Mouse (Mus musculus) forebrain, embryonic 13.5 days (tissue): ENCODE measurements around the gene Tet2. TPM values are rescaled to one million over a fixed set of nuclear protein-coding genes. Genes with fewer than 3 reads are reported as not detected.

Experiments
- ATAC-seq: fragments of 200-750 bp; cut with Nextera tagmentation; 2 replicates; pipeline ENCODE4 v1.8.0; 2017
- H3K27ac ChIP-seq: fragments of 300-500 bp; sonication (generic); 2 replicates; pipeline ENCODE4 v1.5.1; 2015; ENCODE audit warnings: inconsistent platforms, mild to moderate bottlenecking, moderate library complexity
- H3K27me3 ChIP-seq: fragments of 300-500 bp; sonication (generic); 2 replicates; pipeline ENCODE4 v1.6.1; 2015; ENCODE audit warnings: mild to moderate bottlenecking, inconsistent platforms
- H3K36me3 ChIP-seq: fragments of 300-500 bp; sonication (generic); 2 replicates; pipeline ENCODE4 v1.6.1; 2015; ENCODE audit warnings: mild to moderate bottlenecking, inconsistent platforms; ENCODE audit not compliant: poor library complexity, severe bottlenecking
- H3K4me1 ChIP-seq: fragments of 300-500 bp; sonication (generic); 2 replicates; pipeline ENCODE4 v1.6.1; 2015; ENCODE audit warnings: inconsistent platforms
- H3K4me2 ChIP-seq: fragments of 300-500 bp; sonication (generic); 2 replicates; pipeline ENCODE4 v1.6.1; 2015; ENCODE audit warnings: inconsistent platforms, mild to moderate bottlenecking, moderate library complexity
- H3K4me3 ChIP-seq: fragments of 300-500 bp; sonication (generic); 2 replicates; pipeline ENCODE4 v1.5.1; 2015; ENCODE audit warnings: mild to moderate bottlenecking, inconsistent platforms
- H3K9ac ChIP-seq: fragments of 300-500 bp; sonication (generic); 2 replicates; pipeline ENCODE4 v1.6.1; 2015; ENCODE audit warnings: mild to moderate bottlenecking, inconsistent platforms
- H3K9me3 ChIP-seq: fragments of 300-500 bp; sonication (generic); replicated peaks from 2 replicates; pipeline ENCODE4 v1.6.1; 2016; ENCODE audit warnings: inconsistent platforms
- WGBS: fragments of 180-500 bp; shearing (Covaris S2); methylation state at CpG from one replicate; pipeline ENCODE4 v1.1.7; 2015; 5-methylcytosine and 5-hydroxymethylcytosine counted together
- polyA plus RNA-seq: library from polyadenylated mRNA; unstranded; fragments of >200 nt; fragmentation: Nextera tagmentation; extraction: Ambion mirVana; gene quantifications from 2 replicates; pipeline ENCODE4 v1.2.1, GENCODE M21; 2015

Gene Tet2
- polyA plus RNA-seq, 1 experiment from 2014 or later: 23.5 TPM

GRCm38 (mm10) chr3:133563503-133564205, 18.7 kb upstream of the Tet2 start:
- Histone ChIP-seq H3K27me3 (no peaks in the 10 kb centered on the region), H3K36me3 (no peaks in the 10 kb centered on the region), H3K4me2 (no peak overlapping the region), H3K4me1 (no peaks in the 10 kb centered on the region), H3K27ac (no peak overlapping the region), H3K4me3 (no peak overlapping the region), H3K9me3 (no peaks in the 10 kb centered on the region), H3K9ac (no peak overlapping the region)
- ATAC-seq: no peak
- WGBS: 80% methylated on average over 2 of the region's 2 CpGs

DNA sequence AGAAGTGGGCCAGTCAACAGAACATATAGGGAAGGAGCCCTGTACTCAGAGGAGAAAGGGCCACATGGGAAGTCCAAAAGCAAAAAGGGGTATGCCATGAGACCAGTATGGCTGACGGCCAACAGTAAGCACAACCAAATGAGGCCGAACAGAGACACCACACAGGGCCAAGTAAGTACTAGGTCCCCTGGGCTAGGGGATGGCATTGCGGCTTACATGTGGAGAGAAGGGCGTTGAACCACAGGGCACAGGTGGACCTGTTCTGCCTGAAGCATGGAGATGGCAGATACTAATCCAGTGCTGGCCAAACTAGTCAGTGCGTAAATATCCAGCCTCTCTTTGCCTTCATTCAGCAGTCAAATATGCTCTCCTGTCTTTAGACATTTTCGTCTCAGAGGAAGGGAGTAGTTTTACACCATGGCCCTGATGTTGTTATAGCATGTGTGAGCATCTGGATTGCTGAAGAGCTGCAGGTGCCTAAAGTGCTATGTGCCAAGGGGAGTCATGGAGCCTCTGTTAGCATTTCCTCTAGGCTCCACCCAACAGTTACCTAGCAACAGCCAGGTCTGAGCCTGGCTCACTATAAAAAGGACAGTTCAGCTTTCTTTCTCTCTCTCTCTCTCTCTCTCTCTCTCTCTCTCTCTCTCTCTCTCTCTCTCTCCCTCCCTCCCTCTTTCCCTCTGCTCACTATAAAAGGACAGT, 14.6 kb upstream of the Tet2 start:
- no peaks in the 10 kb centered on the region for H3K9me3 ChIP-seq
- H3K4me3 ChIP-seq: no peak overlapping the region
- H3K27me3 ChIP-seq: no peaks in the 10 kb centered on the region
- H3K4me2 ChIP-seq: no peak overlapping the region
- H3K4me1 ChIP-seq: no peaks in the 10 kb centered on the region
- H3K36me3 ChIP-seq: no peaks in the 10 kb centered on the region
- WGBS: 91% methylated on average over 6 of the region's 6 CpGs
- ATAC-seq: 0 out of 2 replicates have a peak, but pooled peaks have one; percentile 38
- H3K27ac ChIP-seq: no peak overlapping the region
- H3K9ac ChIP-seq: no peak overlapping the region

- 82% methylated on average over 6 of the region's 6 CpGs for WGBS
- no peak for ATAC-seq
- no peak overlapping the region for H3K4me2 ChIP-seq
These were observed 12.7 kb upstream of the Tet2 start for GRCm38 (mm10) chr3:133557602-133558001.

GRCm38 (mm10) chr3:133557154-133557553, 12.2 kb upstream of the Tet2 start:
- no peaks in the 10 kb centered on the region for H3K36me3 ChIP-seq
- H3K9me3 ChIP-seq: no peaks in the 10 kb centered on the region
- WGBS: 84% methylated on average over 7 of the region's 7 CpGs

More at GRCm38 (mm10) chr3:133557602-133558001, 12.7 kb upstream of the Tet2 start:
- Histone ChIP-seq H3K27me3 (no peaks in the 10 kb centered on the region), H3K4me1 (no peaks in the 10 kb centered on the region), H3K4me3 (no peak overlapping the region), H3K9ac (no peak overlapping the region), H3K36me3 (no peaks in the 10 kb centered on the region), H3K27ac (no peak overlapping the region), H3K9me3 (no peaks in the 10 kb centered on the region)

GRCm38 (mm10) chr3:133555378-133555777, 10.4 kb upstream of the Tet2 start:
- Histone ChIP-seq H3K36me3 (no peaks in the 10 kb centered on the region), H3K4me1 (no peaks in the 10 kb centered on the region), H3K9me3 (no peaks in the 10 kb centered on the region), H3K27ac (no peak overlapping the region), H3K27me3 (no peaks in the 10 kb centered on the region), H3K4me3 (no peak overlapping the region), H3K9ac (no peak overlapping the region), H3K4me2 (no peak overlapping the region)
- WGBS: 88% methylated on average over 7 of the region's 7 CpGs
- no peak for ATAC-seq

More at GRCm38 (mm10) chr3:133557154-133557553, 12.2 kb upstream of the Tet2 start:
- Histone ChIP-seq H3K4me1 (no peaks in the 10 kb centered on the region), H3K9ac (no peak overlapping the region), H3K27me3 (no peaks in the 10 kb centered on the region), H3K4me3 (no peak overlapping the region), H3K4me2 (no peak overlapping the region), H3K27ac (no peak overlapping the region)
- no peak for ATAC-seq

GRCm38 (mm10) chr3:133554552-133555067, 9.7 kb upstream of the Tet2 start:
- no peak overlapping the region for H3K9ac ChIP-seq
- H3K27ac ChIP-seq: no peak overlapping the region
- no peak overlapping the region for H3K4me2 ChIP-seq
- no peaks in the 10 kb centered on the region for H3K9me3 ChIP-seq
- 81% methylated on average over 6 of the region's 6 CpGs for WGBS
- H3K27me3 ChIP-seq: no peaks in the 10 kb centered on the region
- H3K36me3 ChIP-seq: no peaks in the 10 kb centered on the region
- no peak overlapping the region for H3K4me3 ChIP-seq
- no peaks in the 10 kb centered on the region for H3K4me1 ChIP-seq
- no peak for ATAC-seq

DNA sequence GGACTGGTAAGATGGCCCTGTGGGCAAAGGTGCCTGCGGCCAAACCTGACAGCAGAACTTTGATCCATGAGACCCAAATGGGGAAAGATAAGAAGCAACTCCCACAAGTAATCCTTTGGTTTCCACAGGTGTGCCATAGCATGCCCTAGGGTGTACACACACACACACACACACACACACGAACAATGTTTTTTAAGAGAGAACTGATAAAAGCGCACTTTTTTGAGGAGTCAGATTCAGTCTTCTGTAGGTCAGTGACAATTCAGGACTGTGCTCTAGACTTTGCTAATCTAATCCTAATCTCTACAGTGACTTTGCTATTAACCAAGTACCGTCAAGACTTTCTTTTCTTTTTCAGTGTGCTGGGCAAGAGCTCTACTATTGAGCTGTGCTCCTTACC, 9.2 kb upstream of the Tet2 start:
- no peak overlapping the region for H3K9ac ChIP-seq
- 93% methylated on average over 4 of the region's 4 CpGs for WGBS
- H3K4me1 ChIP-seq: no peaks in the 10 kb centered on the region

GRCm38 (mm10) chr3:133551941-133552340, 7.0 kb upstream of the Tet2 start:
- Histone ChIP-seq H3K9ac (no peak overlapping the region), H3K9me3 (no peaks in the 10 kb centered on the region), H3K4me1 (no peaks in the 10 kb centered on the region), H3K27me3 (no peaks in the 10 kb centered on the region), H3K4me2 (no peak overlapping the region), H3K4me3 (no peak overlapping the region), H3K27ac (no peak overlapping the region), H3K36me3 (no peaks in the 10 kb centered on the region)
- 63% methylated on average over 8 of the region's 8 CpGs for WGBS
- ATAC-seq: no peak

More for the DNA sequence above, 9.2 kb upstream of the Tet2 start:
- Histone ChIP-seq H3K27me3 (no peaks in the 10 kb centered on the region), H3K4me2 (no peak overlapping the region), H3K4me3 (no peak overlapping the region), H3K36me3 (no peaks in the 10 kb centered on the region), H3K27ac (no peak overlapping the region), H3K9me3 (no peaks in the 10 kb centered on the region)
- ATAC-seq: no peak

GRCm38 (mm10) chr3:133549385-133550170, 4.6 kb upstream of the Tet2 start:
- no peak overlapping the region for H3K27ac ChIP-seq
- no peaks in the 10 kb centered on the region for H3K9me3 ChIP-seq
- no peak overlapping the region for H3K4me2 ChIP-seq
- 76% methylated on average over 7 of the region's 7 CpGs for WGBS
- no peak for ATAC-seq
- H3K27me3 ChIP-seq: no peaks in the 10 kb centered on the region
- H3K9ac ChIP-seq: no peak overlapping the region
- no peaks in the 10 kb centered on the region for H3K4me1 ChIP-seq
- H3K4me3 ChIP-seq: no peak overlapping the region
- no peaks in the 10 kb centered on the region for H3K36me3 ChIP-seq

GRCm38 (mm10) chr3:133548613-133549012, 3.7 kb upstream of the Tet2 start:
- no peak overlapping the region for H3K4me3 ChIP-seq
- ATAC-seq: no peak
- no peak overlapping the region for H3K9ac ChIP-seq
- no peak overlapping the region for H3K4me2 ChIP-seq
- no peaks in the 10 kb centered on the region for H3K27me3 ChIP-seq
- no peaks in the 10 kb centered on the region for H3K9me3 ChIP-seq
- H3K27ac ChIP-seq: no peak overlapping the region
- no peaks in the 10 kb centered on the region for H3K36me3 ChIP-seq
- H3K4me1 ChIP-seq: no peaks in the 10 kb centered on the region
- 70% methylated on average over 2 of the region's 2 CpGs for WGBS

DNA sequence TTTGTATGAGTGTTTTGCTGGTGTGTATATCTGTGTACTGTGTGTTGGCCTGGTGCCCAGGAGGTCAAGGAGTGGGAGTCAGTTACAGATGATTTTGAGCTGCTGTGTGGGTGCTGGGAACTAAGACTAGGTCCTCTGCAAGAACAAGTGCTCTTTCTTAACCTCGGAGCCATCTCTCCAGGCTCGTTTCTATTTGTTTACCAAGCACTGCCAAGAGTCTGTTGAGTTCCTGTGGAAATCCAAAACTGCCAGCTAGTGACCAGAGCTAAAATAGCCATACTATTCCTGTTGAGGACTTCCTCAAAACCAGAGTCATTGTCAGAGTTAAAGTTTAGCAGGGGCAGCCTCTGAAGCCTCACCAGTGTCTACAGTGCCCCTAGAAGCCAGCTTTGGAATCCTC, 1.9 kb upstream of the Tet2 start:
- Histone ChIP-seq H3K9me3 (no peaks in the 10 kb centered on the region), H3K9ac (no peak overlapping the region), H3K36me3 (no peaks in the 10 kb centered on the region), H3K27me3 (no peaks in the 10 kb centered on the region), H3K4me1 (peaks cover 10% of the 10 kb centered on the region), H3K4me2 (no peak overlapping the region), H3K27ac (no peak overlapping the region), H3K4me3 (no peak overlapping the region)
- 68% methylated on average over 2 of the region's 2 CpGs for WGBS
- no peak for ATAC-seq

GRCm38 (mm10) chr3:133545304-133545666, 346 bp upstream of the Tet2 start:
- ATAC-seq: no peak
- H3K4me2 ChIP-seq: peak overlapping the region; percentile 78
- H3K27ac ChIP-seq: peak overlapping the region; percentile 90; the same call in 1 of the 2 replicates
- 13% methylated on average over 6 of the region's 6 CpGs for WGBS
- no peaks in the 10 kb centered on the region for H3K36me3 ChIP-seq
- H3K4me3 ChIP-seq: peak overlapping the region; percentile 81
- no peaks in the 10 kb centered on the region for H3K27me3 ChIP-seq
- H3K9ac ChIP-seq: peak overlapping the region; percentile 81; the same call in 1 of the 2 replicates
- H3K9me3 ChIP-seq: no peaks in the 10 kb centered on the region
- H3K4me1 ChIP-seq: peaks cover 15% of the 10 kb centered on the region
